Mouse (Mus musculus) liver, embryonic 14.5 days (tissue): ENCODE measurements around the gene Mmp10.

Experiments used
- CTCF ChIP-seq: IDR thresholded peaks from 2 replicates; pipeline ENCODE4 v1.5.1; 2016; ENCODE audit warnings: antibody characterized with exemption, low read depth, control low read depth
- EP300 ChIP-seq: IDR thresholded peaks from 2 replicates; pipeline ENCODE4 v1.6.1; 2016; ENCODE audit warnings: antibody characterized with exemption, low read depth

GRCm38 (mm10) chr9:7509619-7510233 lies 7.6 kb downstream of the Mmp10 start:
- no peak for TF ChIP-seq CTCF
- TF ChIP-seq EP300, result no peak
